Mouse (Mus musculus) embryonic facial prominence, embryonic 15.5 days (tissue): ENCODE data around the gene Syce3. TPM values are rescaled to one million over a fixed set of nuclear protein-coding genes. Genes with fewer than 3 reads are reported as not detected.

Source experiments
- ATAC-seq: fragments of 200-750 bp; cut with Nextera tagmentation; 2 replicates; pipeline ENCODE4 v1.8.0; 2017; ENCODE audit warnings: low read depth, moderate TSS enrichment; ENCODE audit not compliant: insufficient number of reproducible peaks, low FRiP score, low TSS enrichment
- H3K27ac ChIP-seq: fragments of 300-500 bp; sonication (generic); replicated peaks from 2 replicates; pipeline ENCODE4 v1.5.1; 2015; ENCODE audit warnings: mild to moderate bottlenecking, inconsistent platforms
- H3K27me3 ChIP-seq: fragments of 300-500 bp; sonication (generic); 2 replicates; pipeline ENCODE4 v1.6.1; 2015; ENCODE audit warnings: inconsistent platforms
- H3K36me3 ChIP-seq: fragments of 300-500 bp; sonication (generic); 2 replicates; pipeline ENCODE4 v1.6.1; 2015; ENCODE audit warnings: mild to moderate bottlenecking, inconsistent platforms
- H3K4me1 ChIP-seq: fragments of 300-500 bp; sonication (generic); 2 replicates; pipeline ENCODE4 v1.6.1; 2015; ENCODE audit warnings: inconsistent platforms
- H3K4me2 ChIP-seq: fragments of 300-500 bp; sonication (generic); replicated peaks from 2 replicates; pipeline ENCODE4 v1.6.1; 2015; ENCODE audit warnings: mild to moderate bottlenecking, inconsistent platforms
- H3K4me3 ChIP-seq: fragments of 300-500 bp; sonication (generic); replicated peaks from 2 replicates; pipeline ENCODE4 v1.5.1; 2015; ENCODE audit warnings: mild to moderate bottlenecking, inconsistent platforms
- H3K9ac ChIP-seq: fragments of 300-500 bp; sonication (generic); 2 replicates; pipeline ENCODE4 v1.6.1; 2015; ENCODE audit warnings: inconsistent platforms
- H3K9me3 ChIP-seq: fragments of 300-500 bp; sonication (generic); replicated peaks from 2 replicates; pipeline ENCODE4 v1.6.1; 2016; ENCODE audit warnings: inconsistent platforms
- WGBS: fragments of 180-500 bp; shearing (Covaris S2); methylation state at CpG from one replicate; pipeline ENCODE4 v1.1.7; 2015; 5-methylcytosine and 5-hydroxymethylcytosine counted together
- polyA plus RNA-seq: library from polyadenylated mRNA; unstranded; fragments of >200 nt; fragmentation: Nextera tagmentation; extraction: Ambion mirVana; gene quantifications from 2 replicates; pipeline ENCODE4 v1.2.1, GENCODE M21; 2015

The Syce3 gene
- polyA plus RNA-seq, 1 experiment from 2014 or later, result not detected

- Histone ChIP-seq H3K4me3 (no peak overlapping the region), H3K27me3 (no peaks in the 10 kb centered on the region), H3K9me3 (no peaks in the 10 kb centered on the region), H3K36me3 (peaks cover 42% of the 10 kb centered on the region), H3K27ac (no peak overlapping the region), H3K9ac (no peak overlapping the region), H3K4me1 (peaks cover 12% of the 10 kb centered on the region), H3K4me2 (no peak overlapping the region)
- ATAC-seq, result no peak
- 77% methylated on average over 5 of the region's 5 CpGs for WGBS
These were observed 59.9 kb downstream of the Syce3 start for GRCm38 (mm10) chr15:89350447-89350846.

- H3K27ac ChIP-seq, result no peak overlapping the region
- no peaks in the 10 kb centered on the region for H3K4me1 ChIP-seq
- H3K4me2 ChIP-seq, result no peak overlapping the region
- no peak for ATAC-seq
- no peaks in the 10 kb centered on the region for H3K27me3 ChIP-seq
- no peak overlapping the region for H3K4me3 ChIP-seq
- H3K9ac ChIP-seq, result no peak overlapping the region
- H3K9me3 ChIP-seq, result no peaks in the 10 kb centered on the region
- WGBS, result 85% methylated on average over 3 of the region's 3 CpGs
- no peaks in the 10 kb centered on the region for H3K36me3 ChIP-seq
These were observed 67.0 kb downstream of the Syce3 start for GRCm38 (mm10) chr15:89343325-89343724.

GRCm38 (mm10) chr15:89341678-89342077 is 68.6 kb downstream of the Syce3 start:
- Histone ChIP-seq H3K9ac (no peak overlapping the region), H3K36me3 (no peaks in the 10 kb centered on the region), H3K27me3 (no peaks in the 10 kb centered on the region), H3K9me3 (no peaks in the 10 kb centered on the region), H3K27ac (no peak overlapping the region), H3K4me1 (no peaks in the 10 kb centered on the region), H3K4me3 (no peak overlapping the region), H3K4me2 (no peak overlapping the region)
- ATAC-seq, result no peak
- 25% methylated on average over 1 of the region's 1 CpGs for WGBS

Other genes starting within 250 kb of the Syce3 start
- gene Plxnb2, start 229.7 kb downstream of the Syce3 start, polyA plus RNA-seq, result 157 and 161 TPM in 2 replicates
- gene Dennd6b, start 214.0 kb downstream of the Syce3 start, polyA plus RNA-seq, result 16.3 and 16.7 TPM in 2 replicates
- gene Ppp6r2, start 198.9 kb downstream of the Syce3 start, polyA plus RNA-seq, result 33.3 and 35.8 TPM in 2 replicates
- 57.3 and 65.5 TPM in 2 replicates for gene Sbf1, start 95.2 kb downstream of the Syce3 start, polyA plus RNA-seq
- gene Adm2, start 87.8 kb downstream of the Syce3 start, polyA plus RNA-seq, result 0.55 and 0.91 TPM in 2 replicates
- gene Miox, start 76.1 kb downstream of the Syce3 start, polyA plus RNA-seq, result not detected in 2 replicates
- gene Lmf2, start 54.8 kb downstream of the Syce3 start, polyA plus RNA-seq, result 73.0 and 79.9 TPM in 2 replicates
- 150 and 160 TPM in 2 replicates for gene Ncaph2, start 54.8 kb downstream of the Syce3 start, polyA plus RNA-seq
- 4.9 and 6.9 TPM in 2 replicates for gene Sco2, start 36.7 kb downstream of the Syce3 start, polyA plus RNA-seq
- 1.8 and 2.0 TPM in 2 replicates for gene Tymp, start 33.5 kb downstream of the Syce3 start, polyA plus RNA-seq
- 8.2 and 14.5 TPM in 2 replicates for gene Odf3b, start 31.2 kb downstream of the Syce3 start, polyA plus RNA-seq
- not detected in 2 replicates for gene Klhdc7b, start 25.6 kb downstream of the Syce3 start, polyA plus RNA-seq
- gene Cpt1b, start 15.4 kb upstream of the Syce3 start, polyA plus RNA-seq, result 0.97 and 1.1 TPM in 2 replicates
- gene C730034F03Rik, start 19.1 kb upstream of the Syce3 start, polyA plus RNA-seq, result 4.8 TPM in 2 replicates
- gene Gm44502, start 19.2 kb upstream of the Syce3 start, polyA plus RNA-seq, result not detected in 2 replicates
- 56.4 and 59.6 TPM in 2 replicates for gene Chkb, start 19.4 kb upstream of the Syce3 start, polyA plus RNA-seq
- 3.4 and 4.9 TPM in 2 replicates for gene Mapk8ip2, start 43.4 kb upstream of the Syce3 start, polyA plus RNA-seq
- 27.8 and 30.1 TPM in 2 replicates for gene Arsa, start 66.9 kb upstream of the Syce3 start, polyA plus RNA-seq
- gene Shank3, start 89.1 kb upstream of the Syce3 start, polyA plus RNA-seq, result 2.3 and 3.0 TPM in 2 replicates
- gene Acr, start 157.8 kb upstream of the Syce3 start, polyA plus RNA-seq, result 0.13 and 0.24 TPM in 2 replicates
- 46.2 and 57.3 TPM in 2 replicates for gene Rabl2, start 181.4 kb upstream of the Syce3 start, polyA plus RNA-seq